Mouse (Mus musculus) adrenal gland, adult 2 months (tissue): ENCODE measurements around the gene Rrp8. TPM values are rescaled to one million over a fixed set of nuclear protein-coding genes. Genes with fewer than 3 reads are reported as not detected.

Experiments used
- DNase-seq: peaks from one replicate; pipeline ENCODE4 v3.0.0; 2021
- polyA plus RNA-seq: library from polyadenylated mRNA; depleted of rRNA; stranded (reverse); fragments of >200 nt; gene quantifications from 2 replicates; pipeline ENCODE4 v1.2.3, GENCODE M21; 2012; rRNA removed
- total RNA-seq, 2 experiments: library from RNA; stranded (reverse); gene quantifications; 2 replicates each; pipeline ENCODE4 v1.2.3; 2021

Rrp8 gene
- total and polyA plus RNA-seq, 3 experiments, result 9.2 to 17.6 (median 14.8) TPM

DNA sequence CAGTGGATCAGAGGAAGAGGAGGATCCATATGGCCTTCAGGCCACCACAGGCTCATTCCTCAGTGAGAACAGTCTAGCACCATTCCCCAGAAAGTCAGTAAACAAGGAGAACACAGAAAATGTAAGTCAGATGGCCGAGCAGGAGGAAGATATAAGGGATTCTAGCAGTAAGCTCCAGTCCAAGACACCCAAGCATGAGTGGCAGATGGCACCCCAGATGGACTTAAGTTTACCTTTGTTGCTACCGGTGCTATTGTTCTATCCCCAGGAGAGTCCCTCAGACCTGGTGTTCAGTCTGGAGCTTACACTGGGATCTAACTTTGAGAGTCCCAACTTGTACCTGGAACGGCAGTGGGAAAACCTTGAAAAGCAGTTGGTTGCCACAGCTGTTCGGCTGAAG lies 33.4 kb downstream of the Rrp8 start:
- DNase-seq, result no peak

- DNase-seq, result no peak
Measured at GRCm38 (mm10) chr7:105703184-105703583, 34.0 kb downstream of the Rrp8 start.

- no peak for DNase-seq
Measured at GRCm38 (mm10) chr7:105690875-105691274, 46.3 kb downstream of the Rrp8 start.

- no peak for DNase-seq
Measured at GRCm38 (mm10) chr7:105685541-105686197, 51.5 kb downstream of the Rrp8 start.

Other genes starting within 250 kb of the Rrp8 start
- 10 to 100 TPM; 56.2 to 68.5 TPM for gene Smpd1, start 183.0 kb downstream of the Rrp8 start, total RNA-seq
- 74.0 and 75.4 TPM in 2 replicates for gene Smpd1, start 183.0 kb downstream of the Rrp8 start, polyA plus RNA-seq
- gene Apbb1, start 155.7 kb downstream of the Rrp8 start, total RNA-seq, result 10 to 100 TPM; 12.0 to 22.4 TPM
- gene Apbb1, start 155.7 kb downstream of the Rrp8 start, polyA plus RNA-seq, result 49.1 and 61.8 TPM in 2 replicates
- 1 to 10 TPM in 1 of 2 experiments, under 1 TPM in 1; 0.52 to 7.0 TPM for gene Hpx, start 137.2 kb downstream of the Rrp8 start, total RNA-seq
- gene Hpx, start 137.2 kb downstream of the Rrp8 start, polyA plus RNA-seq, result 0.25 and 2.0 TPM in 2 replicates
- 10 to 100 TPM; 24.2 to 33.8 TPM for gene Trim3, start 103.8 kb downstream of the Rrp8 start, total RNA-seq
- 34.6 and 36.2 TPM in 2 replicates for gene Trim3, start 103.8 kb downstream of the Rrp8 start, polyA plus RNA-seq
- gene Timm10b, start 97.3 kb downstream of the Rrp8 start, total RNA-seq, result 100 to 1,000 TPM; 110 to 128 TPM
- gene Timm10b, start 97.3 kb downstream of the Rrp8 start, polyA plus RNA-seq, result 120 and 145 TPM in 2 replicates
- 10 to 100 TPM; 55.5 to 65.4 TPM for gene Arfip2, start 97.0 kb downstream of the Rrp8 start, total RNA-seq
- gene Arfip2, start 97.0 kb downstream of the Rrp8 start, polyA plus RNA-seq, result 68.3 and 76.9 TPM in 2 replicates
- gene Gm45799, start 96.8 kb downstream of the Rrp8 start, total RNA-seq, result 1 to 10 TPM; 7.4 to 8.9 TPM
- gene Gm45799, start 96.8 kb downstream of the Rrp8 start, polyA plus RNA-seq, result 562 and 695 TPM in 2 replicates
- 1 to 10 TPM; 2.3 to 2.7 TPM for gene Dnhd1, start 86.6 kb downstream of the Rrp8 start, total RNA-seq
- gene Dnhd1, start 86.6 kb downstream of the Rrp8 start, polyA plus RNA-seq, result 1.3 and 1.5 TPM in 2 replicates
- gene Ilk, start 793 bp downstream of the Rrp8 start, total RNA-seq, result 100 to 1,000 TPM; 139 to 166 TPM
- gene Ilk, start 793 bp downstream of the Rrp8 start, polyA plus RNA-seq, result 82.1 and 87.8 TPM in 2 replicates
- 100 to 1,000 TPM; 231 to 239 TPM for gene Taf10, start 7.0 kb upstream of the Rrp8 start, total RNA-seq
- 639 and 733 TPM in 2 replicates for gene Taf10, start 7.0 kb upstream of the Rrp8 start, polyA plus RNA-seq
- gene Tpp1, start 14.8 kb upstream of the Rrp8 start, total RNA-seq, result 100 to 1,000 TPM; 113 to 129 TPM
- gene Tpp1, start 14.8 kb upstream of the Rrp8 start, polyA plus RNA-seq, result 200 and 305 TPM in 2 replicates
- gene Dchs1, start 50.3 kb upstream of the Rrp8 start, total RNA-seq, result 1 to 10 TPM; 4.4 to 8.2 TPM
- 8.2 and 9.5 TPM in 2 replicates for gene Dchs1, start 50.3 kb upstream of the Rrp8 start, polyA plus RNA-seq
- 100 to 1,000 TPM; 176 to 221 TPM for gene Mrpl17, start 73.7 kb upstream of the Rrp8 start, total RNA-seq
- gene Mrpl17, start 73.7 kb upstream of the Rrp8 start, polyA plus RNA-seq, result 252 and 278 TPM in 2 replicates
- gene Gm4070, start 216.6 kb upstream of the Rrp8 start, total RNA-seq, result 10 to 100 TPM in 1 of 2 experiments, 1 to 10 TPM in 1; 8.9 to 10.9 TPM
- gene Gm4070, start 216.6 kb upstream of the Rrp8 start, polyA plus RNA-seq, result 0.27 and 0.30 TPM in 2 replicates